Mouse (Mus musculus) A20 (cell line): ENCODE measurements at regions not wholly inside any gene's neighbourhood (a gene's known extent, or its start where the extent isn't known, plus 50 kb on each side); places are given as distances from the start of the nearest gene placed in this dataset.

Experiments
- DNase-seq: peaks from one replicate; pipeline ENCODE4 v3.0.0-alpha.2; 2011; ENCODE audit warnings: low read depth, low spot score

DNA sequence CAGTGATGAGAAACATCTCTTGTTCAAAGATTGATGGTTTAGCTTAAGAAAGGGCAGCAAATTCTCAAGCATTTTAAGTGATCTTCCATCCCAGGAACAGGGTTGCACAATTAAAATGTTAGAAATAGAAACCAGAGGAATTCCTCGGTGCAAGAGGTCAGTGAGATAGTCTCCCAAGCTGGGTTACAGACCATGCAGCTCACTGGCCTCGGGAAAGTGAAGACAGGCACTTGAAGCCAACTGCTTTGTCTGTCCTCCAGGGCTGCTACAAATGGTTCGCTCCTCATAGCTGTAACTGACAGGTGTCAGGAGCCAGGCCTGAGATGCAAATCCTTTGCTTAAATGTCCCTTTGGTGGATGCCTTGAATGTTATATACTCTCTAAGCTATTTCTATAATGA is 306.2 kb upstream of the Jag1 start:
- DNase-seq = no peak

DNA sequence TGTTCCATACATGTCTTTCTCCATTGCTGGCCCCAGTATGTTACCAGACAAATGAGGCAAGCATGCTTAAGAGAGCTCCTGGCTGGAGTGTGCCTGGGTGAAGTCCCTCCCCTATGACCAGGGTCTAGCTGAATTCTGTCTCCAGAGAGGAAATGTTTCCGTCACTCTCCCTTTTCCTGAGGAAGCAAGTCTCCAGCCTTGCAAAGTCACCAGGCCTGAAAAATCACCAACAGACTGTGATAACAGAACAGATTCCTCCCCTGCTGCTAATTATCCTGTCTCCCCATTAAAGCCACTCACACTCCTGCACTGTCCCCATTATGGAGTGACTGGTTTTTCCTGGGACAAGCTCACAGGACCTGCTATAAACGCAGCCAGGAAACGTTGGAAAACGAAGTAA is 303.2 kb upstream of the Jag1 start:
- DNase-seq = no peak

DNA sequence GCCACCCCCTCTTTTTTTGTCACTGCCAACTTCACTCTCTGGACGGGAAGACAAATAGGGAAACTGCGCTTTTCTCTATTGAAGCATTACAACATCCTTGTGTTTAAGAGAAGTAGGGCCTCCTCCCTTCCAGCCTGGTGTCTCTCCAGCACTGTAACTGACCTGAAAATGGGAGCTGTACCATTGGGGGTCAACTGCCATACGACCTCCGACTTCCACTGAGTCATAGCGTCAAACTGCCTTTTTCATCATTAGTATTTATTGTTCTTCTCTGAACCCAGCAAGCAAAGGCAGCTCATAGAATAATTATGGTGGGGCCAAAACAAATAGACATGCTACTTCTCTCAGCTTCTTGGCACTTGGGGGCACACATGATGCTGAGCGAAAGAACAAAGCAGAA is 301.2 kb upstream of the Jag1 start:
- no peak for DNase-seq

DNA sequence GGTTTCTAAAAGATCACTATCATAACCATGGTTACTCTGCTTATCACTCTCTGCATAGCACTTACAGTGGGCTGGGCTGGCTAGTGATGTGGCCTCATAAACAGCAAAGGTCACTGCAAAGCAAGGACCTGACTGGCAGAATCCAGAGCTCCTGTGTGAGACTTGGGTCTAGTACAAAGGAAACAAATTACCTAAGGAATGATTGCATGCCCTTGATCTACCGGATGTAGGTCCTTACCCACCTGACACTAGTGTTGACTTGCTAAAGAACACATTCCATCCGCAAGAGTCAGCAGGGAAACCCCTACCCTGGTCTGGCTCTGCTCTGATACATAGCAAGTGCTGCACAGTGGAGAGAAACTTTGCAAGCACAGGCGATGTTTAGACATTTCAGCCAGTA is 297.0 kb upstream of the Jag1 start:
- no peak for DNase-seq

DNA sequence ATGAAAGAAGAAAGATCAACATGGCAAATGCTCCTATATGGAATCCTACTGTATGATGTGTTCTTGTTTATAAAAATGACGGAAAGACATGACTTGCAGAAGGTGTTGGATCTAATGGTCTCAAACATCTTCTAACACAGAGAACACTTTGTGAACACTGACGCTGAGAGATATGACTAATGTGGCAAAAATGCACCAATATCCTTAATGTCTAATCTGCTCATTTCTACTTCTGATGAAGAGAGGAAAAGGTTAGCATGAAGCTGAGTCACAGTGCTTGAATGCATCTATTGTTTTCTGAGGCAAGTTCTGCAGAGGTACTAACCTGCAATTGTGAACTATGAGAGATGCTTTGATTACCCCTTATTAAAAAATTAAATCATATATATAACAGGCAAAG is 293.2 kb upstream of the Jag1 start:
- no peak for DNase-seq

DNA sequence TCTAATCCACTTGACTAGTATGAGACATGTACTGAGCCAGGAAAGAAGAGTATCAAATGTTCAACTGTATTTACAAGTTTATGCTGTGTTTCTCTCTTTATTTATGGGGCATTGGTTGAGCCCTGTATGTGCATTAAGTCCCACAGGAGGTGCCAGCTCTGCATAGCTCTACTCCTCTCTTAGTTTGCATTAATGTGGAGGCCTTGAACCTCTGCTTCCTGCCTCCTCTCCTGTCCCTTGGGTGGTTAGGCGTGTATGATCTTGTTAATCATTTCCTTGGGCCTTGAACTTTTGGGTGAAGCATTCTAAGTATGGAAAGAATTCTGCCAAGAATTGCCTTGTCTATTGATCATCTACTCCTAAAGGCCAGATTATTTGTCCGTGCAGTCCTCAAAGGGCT is 291.9 kb upstream of the Jag1 start:
- no peak for DNase-seq

DNA sequence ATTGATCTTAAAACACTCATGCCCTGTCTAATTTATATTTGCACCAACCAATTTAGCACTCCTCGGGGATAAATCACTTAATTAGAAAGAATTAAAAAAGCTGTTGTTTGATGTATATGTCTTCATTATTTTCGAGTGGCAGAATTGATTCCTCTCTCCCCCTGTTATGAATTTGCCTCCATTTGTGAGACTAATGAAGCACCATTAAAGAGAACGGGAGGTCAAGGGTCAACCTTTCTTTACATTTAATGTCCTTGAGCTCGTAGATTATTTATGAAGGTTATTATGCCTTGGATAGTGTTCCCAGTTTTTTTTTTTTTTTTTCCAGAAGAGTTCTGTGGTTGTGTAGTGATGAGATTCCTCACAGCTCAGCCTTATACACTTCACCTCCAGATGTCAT is 277.0 kb upstream of the Jag1 start:
- no peak for DNase-seq

DNA sequence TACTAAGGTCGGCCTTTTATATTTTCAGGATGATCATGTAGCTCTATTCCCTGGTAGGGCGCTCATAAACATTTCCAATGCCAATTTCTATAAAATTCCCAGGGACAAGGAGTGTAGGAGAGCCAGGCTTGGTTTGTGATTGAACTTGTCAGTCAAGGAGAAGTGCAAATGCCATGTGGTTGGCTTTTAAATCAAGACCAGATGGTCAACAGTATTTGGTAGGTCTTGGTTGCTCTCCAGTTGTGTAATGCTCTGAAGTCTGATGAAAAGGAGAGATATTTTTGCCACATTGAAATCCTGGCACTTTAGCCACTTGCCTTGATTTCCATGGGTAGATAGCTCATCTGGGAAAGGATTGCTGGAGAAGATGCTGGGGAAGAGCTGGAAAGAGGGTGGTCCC is 263.4 kb upstream of the Jag1 start:
- no peak for DNase-seq

DNA sequence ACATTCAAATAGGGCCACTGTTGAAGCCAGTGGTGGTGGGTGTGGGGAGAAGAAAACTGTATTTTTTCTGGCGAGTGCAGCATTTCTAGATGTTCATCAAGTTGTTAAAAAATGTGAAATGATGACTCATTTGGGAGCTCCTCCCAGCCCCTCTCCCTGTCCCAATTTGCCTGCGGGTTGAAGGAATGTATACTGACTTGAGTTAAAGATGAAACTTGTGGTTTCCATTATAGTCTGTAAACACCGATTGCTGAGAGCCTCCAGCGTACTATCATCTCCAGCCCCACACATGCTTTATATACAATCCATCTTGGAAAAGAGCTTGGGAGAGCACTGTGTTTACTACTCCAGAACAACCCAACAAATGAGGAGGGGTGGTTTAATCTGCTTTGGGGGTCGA is 258.9 kb upstream of the Jag1 start:
- DNase-seq = no peak

DNA sequence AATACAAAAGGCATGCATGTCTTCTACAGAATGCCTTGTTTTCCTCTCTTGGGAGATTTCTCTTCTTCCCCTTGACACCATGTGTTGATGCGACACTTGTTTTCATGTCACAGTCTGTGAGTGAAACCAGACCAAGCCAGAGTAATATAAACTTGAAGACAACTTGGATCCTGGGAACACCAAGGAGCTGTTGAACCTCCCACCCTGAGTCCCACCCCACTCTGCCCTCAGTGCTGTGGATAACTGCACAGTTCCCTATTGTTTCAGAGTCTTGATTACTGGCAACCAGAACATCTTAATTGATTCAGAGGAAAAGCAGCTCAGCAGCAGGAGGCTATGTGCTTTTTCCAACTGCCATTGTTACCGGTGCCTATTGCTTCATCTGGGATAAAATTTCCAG is 254.6 kb upstream of the Jag1 start:
- no peak for DNase-seq

DNA sequence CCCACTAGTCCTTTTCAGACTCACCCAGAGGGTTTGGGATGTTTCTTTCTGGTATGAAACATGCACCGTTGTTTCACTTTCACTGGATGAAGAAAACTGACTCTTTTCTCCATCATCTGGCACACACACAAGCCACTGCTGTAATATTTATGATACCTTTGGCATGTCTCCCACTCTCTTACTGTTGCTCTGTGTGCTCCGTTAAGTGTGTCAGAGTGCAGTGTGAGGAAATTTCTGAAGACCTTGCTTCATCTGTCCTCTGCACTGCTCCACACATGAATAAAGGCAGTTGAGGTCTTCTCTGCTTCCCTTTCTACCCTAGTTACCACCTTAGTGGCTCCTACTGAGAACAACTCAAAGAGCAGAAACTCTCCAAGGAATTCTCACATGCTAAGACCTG is 246.6 kb upstream of the Jag1 start:
- no peak for DNase-seq

DNA sequence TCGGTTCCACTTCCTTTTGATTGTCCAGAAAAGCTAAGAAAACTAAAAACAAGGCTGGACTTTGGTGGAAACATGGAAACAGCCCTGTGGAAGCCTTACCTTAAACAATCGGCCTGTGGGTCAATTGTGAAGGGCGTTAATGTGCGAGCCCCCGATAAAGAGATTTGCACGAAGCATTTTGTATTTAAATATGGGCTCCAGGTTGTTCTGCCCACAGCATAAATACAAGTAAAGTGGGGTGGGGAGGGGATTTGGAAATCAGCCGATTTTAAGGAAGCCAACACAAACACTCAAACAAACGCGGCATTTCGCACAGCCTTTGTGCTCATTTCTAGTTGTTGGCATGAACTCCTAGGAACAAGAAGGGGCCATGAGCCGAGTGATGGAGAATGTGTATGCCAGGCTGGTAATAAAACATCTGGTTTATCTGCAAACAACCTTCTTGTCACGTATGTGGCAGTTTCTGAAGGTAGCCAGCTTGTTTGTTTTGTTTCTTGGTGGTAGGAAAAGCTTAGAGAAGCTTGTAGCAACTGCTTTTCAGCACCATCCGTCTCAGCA is 240.8 kb upstream of the Jag1 start:
- no peak for DNase-seq

DNA sequence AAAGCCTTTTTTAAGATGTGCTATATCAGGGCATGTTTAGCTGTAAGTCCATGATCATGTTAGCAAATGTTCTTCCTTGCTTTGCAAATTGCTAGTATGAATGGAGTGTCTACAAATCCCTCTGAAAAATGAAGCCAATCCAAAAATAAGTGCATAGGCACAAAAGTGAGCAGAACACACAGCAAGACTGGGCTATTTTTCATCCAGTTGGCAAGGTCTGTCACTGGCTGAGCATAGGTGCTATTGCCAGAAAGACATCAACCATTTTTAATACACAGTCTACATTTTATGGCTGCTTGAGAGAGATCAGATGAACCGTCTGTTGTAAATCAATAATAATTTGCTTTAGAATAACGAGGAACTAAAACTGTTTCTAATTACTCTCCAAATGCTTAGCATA is 227.3 kb upstream of the Jag1 start:
- DNase-seq = no peak

DNA sequence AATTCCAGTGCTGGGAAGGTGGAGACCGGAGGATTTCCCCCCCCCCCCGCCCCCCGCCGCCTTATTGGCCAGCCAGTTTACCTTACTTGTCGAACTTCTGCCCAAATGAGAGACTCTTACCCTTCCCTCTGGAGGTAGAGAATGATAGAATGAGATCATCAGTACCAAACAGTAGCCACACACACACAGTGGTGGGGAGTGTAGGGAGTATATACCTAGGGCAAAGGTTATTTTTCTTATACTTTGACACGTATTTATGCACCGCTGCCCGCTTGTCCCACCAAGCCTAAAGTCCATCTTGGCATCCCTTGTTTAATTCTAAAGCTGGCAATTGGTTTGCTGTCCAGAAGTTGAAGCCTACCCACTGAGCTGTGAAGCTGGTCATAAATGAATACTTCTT is 213.6 kb upstream of the Jag1 start:
- no peak for DNase-seq

DNA sequence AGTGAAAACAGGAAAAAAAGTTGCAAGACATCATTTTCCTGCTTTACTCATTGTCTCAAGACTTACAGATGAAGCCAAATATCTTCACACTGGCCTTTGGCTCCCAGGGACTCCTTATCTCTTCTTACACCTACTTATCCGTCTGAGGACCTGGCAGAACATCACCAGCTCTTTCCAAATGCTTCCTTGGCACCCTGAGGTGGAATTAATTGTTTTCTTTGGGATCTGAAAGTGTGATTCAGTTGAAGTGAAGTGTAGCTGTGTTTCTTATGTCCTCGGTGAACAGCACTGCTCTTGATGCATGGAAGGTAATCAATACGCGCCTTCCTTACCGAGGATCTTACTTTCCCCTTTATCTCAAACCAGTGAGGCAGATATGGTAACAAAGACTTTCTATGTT is 207.0 kb upstream of the Jag1 start:
- DNase-seq = no peak

DNA sequence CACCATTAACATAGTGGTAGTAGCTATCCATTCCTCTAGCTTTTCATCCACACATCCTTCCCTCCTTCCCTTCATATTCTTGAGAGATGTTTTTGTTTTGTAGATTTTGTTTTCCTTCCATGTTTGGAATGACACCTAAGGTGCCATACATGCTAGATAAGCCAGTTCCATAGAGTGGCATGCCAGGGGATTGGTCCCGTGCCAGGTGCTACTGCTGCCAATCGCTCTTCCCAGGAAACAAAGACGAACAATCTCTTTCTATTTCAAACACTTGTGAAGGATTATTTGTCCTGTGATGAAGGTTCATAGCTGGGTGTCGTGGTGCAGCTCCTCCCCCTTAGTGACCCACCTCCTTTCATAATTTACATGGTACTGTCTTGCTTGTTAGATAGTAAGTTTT is 194.1 kb upstream of the Jag1 start:
- no peak for DNase-seq

DNA sequence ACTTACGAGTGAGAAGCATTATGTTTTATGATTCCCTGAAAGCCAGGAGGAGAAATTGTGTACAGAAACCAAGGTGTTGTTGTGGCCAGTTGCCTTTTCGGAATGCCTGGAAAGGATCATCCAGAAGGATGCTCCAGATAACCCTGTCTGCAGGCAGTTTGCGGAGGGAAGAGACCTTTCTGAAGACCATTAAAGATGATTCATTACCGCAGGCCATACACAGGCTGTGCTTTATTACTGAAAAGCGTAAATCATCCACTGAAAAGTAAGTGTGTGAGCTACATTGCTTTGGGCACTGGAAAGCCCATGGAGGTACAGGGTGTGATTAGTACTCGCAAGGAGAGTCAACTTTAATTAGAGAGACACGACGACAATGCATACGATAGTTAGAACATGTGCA is 191.7 kb upstream of the Jag1 start:
- no peak for DNase-seq

DNA sequence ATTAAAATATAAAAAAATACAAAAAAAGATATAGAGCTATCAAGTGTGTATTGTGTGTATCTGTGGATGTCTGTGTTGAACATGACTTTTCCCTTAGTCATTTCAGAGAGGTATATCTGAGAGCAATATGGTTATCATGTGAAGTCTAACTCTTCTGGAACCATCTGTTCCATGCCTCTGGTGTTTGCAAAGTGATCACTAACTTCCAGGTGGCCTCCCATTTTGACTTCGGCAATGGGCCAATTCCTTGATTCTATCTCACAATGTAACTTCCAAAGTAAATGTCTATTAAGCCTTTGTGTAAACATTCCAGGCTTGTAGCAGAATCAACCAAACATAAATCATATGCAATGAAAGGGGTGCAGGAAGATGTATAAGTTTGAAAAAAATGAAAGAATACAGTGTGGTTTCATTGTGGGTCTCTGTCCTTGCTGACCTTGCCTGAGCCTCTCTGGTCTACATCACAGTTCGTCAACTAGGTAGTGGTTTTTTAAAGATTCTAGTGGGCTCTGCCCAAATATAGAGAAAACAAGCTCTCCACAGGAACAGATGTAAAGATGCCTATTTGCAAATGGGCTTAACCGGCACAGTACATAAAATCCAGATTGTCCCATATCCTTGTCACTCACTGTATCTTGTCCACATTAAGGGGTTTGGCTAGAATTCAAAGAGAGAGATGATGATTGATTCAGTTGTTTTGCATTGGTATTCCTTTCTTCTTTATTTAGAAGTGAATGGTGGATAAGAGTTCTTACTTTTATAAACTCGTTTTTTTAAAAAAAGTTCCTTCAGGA is 185.2 kb upstream of the Jag1 start:
- DNase-seq = no peak

DNA sequence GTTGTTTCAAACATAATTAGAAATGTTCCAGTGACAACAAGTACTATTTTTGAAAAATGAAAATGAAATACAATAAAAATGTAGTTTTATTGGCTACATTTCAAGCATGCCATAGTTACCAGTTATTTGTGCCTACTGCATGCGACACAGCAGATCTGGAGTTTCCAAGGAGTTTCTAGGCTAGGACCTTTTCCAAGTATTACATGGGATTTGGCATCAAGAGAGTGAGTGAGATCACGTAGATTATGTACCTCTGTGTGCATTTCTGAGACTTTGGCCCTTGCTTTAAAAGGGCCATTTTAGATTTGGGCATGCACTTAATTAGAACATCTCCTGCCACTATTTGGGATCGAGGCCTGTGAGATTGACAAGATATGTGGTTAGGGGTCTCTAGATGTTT is 172.8 kb upstream of the Jag1 start:
- no peak for DNase-seq

DNA sequence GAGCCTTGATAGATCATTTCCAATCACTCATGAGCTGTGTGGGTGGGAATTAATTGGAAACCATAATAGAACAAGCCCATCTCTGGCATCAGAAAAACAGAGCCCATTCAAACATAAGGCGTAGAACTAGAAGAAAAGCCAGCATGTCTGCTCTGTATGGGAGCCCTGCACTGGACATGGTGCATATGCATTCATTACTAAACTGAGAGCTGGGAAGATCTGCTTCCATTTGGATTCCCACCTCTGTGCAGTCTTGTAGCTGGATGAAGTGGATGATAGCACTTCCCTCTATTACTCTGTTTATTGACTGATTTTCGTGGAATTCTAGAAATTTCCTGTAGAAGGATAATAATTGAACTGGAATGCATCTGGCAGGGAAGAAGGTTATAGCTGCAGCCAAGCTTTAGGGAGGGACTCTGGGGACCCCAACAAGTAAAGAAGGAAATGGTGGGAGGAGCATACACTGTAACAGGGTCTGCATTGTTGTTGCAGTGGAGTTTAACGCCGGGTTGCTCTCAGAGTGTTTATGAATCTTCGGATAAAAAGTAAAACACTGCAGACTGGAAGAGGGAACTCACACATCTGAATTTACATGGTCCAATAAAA is 155.2 kb upstream of the Jag1 start:
- DNase-seq = no peak

DNA sequence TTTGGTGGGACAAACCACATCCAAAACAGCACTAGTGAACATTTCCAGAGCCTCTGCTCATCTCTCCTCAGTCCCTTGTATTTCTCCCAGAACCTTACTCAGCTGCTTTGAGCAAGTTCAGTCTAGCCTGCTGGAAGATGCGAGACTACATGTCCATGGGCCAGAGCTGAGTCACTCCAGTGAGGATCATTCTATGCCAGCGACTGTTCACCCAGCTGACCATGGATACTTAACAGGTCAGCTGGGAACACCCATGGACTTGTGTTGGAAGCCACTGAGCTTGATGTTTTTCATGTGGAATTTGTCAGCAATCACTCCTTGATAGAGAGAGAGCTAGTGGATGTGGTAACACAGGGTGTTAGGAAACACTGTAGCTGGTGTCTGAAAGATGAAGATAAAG is 146.5 kb upstream of the Jag1 start:
- no peak for DNase-seq

DNA sequence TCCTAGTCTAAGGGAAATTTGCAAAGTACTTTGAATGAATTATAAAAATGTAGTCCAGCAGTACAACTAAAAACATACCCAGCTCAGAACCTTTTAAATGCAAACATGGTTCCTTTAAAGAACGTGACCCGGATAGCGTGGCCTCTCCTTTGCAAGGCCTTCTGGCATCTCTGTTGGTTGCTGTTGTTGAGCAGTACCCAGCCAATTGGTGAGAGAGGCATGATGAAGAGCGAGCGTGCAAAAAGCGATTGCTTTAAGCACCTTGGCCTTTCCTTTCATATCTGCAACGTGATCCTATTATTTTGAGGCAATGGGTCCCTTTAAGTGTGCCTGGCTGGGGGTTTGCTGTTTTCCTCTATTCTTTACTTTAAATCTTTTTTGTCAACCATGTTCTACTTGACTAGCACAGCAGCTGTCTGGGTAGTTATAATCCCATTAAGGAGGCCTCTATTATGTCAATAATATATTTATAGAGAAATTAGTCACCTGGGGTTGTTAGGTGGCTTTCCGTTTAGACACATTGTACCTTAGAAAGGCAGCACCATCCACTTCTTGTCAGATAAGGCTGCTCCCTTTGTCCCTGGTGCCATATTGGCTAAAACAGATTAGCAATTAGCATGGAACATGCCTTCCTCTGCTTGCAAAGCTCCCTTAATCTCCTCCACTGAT is 141.5 kb upstream of the Jag1 start:
- DNase-seq = no peak

DNA sequence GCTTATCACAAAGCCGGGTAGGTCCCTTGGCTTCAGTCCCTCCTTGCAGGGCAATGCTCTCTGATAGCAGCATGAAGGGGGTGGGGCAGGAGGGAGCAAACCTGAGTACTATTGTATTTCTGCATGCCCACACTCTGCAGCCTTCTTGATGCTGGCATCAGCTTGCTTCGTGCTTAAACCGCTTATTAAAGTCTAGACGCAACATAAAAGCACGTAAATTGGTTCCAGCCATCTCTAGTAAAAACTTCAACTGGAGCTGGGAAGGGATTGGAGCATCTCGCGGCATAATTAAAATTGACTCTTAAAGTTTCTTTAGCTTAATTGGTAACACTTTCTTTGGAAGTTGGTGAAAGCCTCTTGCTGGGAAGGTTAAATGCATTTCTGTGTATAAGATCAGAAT is 131.5 kb upstream of the Jag1 start:
- DNase-seq = no peak
